Mouse (Mus musculus): ENCODE data around the gene Pde4b. TPM values are rescaled to one million over a fixed set of nuclear protein-coding genes. Genes with fewer than 3 reads are reported as not detected.

Gene Pde4b
- polyA plus RNA-seq, 1 experiment: 6.7 TPM

- no peak for TF ChIP-seq CEBPB (IDR thresholded peaks at IDR 0.05; ENCODE audit: insufficient read depth, poor library complexity, severe bottlenecking)
- TF ChIP-seq E2F4 (IDR thresholded peaks at IDR 0.05; ENCODE audit: insufficient read depth): no peak
- no peak for TF ChIP-seq SRF (IDR thresholded peaks at IDR 0.05; ENCODE audit: control insufficient read depth, insufficient read length, low read depth)
- no peak for TF ChIP-seq REST (IDR thresholded peaks at IDR 0.05; ENCODE audit: insufficient read depth, insufficient read length)
- TF ChIP-seq TCF12 (IDR thresholded peaks at IDR 0.05; ENCODE audit: insufficient read depth, poor library complexity, severe bottlenecking): no peak
- TF ChIP-seq POLR2AphosphoS2 (IDR thresholded peaks at IDR 0.05; ENCODE audit: insufficient read length, low read depth): no peak
- no peak for TF ChIP-seq POLR2A (IDR thresholded peaks at IDR 0.05; ENCODE audit: insufficient read length, low read depth)
- TF ChIP-seq MAX (IDR thresholded peaks at IDR 0.05; ENCODE audit: low read depth): no peak
- no peak for TF ChIP-seq TCF3 (IDR thresholded peaks at IDR 0.05; ENCODE audit: insufficient read length, low read depth)
- TF ChIP-seq MYOD1 (IDR thresholded peaks at IDR 0.05; ENCODE audit: control insufficient read depth in 1 of 3, insufficient read length in 2 of 3, low read depth in 2 of 3): no peak
- TF ChIP-seq USF1 (IDR thresholded peaks at IDR 0.05; ENCODE audit: low read depth): no peak
- no peak for TF ChIP-seq MYOG (IDR thresholded peaks at IDR 0.05; ENCODE audit: control insufficient read depth in 1 of 3, insufficient read depth in 1 of 3, insufficient read length in 2 of 3, low read depth in 2 of 3)
- no peaks in the 10 kb centered on the region for H3K79me2 ChIP-seq (ENCODE audit: control insufficient read depth, insufficient read depth)
- no peaks in the 10 kb centered on the region for H3K27me3 ChIP-seq (ENCODE audit: control insufficient read depth, insufficient read depth, insufficient read length)
- H3K4me2 ChIP-seq (ENCODE audit: low read depth): peak overlapping the region; percentile 28
- H3K36me3 ChIP-seq (ENCODE audit: control insufficient read depth, insufficient read depth): no peaks in the 10 kb centered on the region
- no peak overlapping the region for H3ac ChIP-seq (ENCODE audit: control insufficient read depth, insufficient read length)
- H3K4me3 ChIP-seq: no peak overlapping the region
Measured at GRCm38 (mm10) chr4:102533183-102534048, 446.1 kb downstream of the Pde4b start.

GRCm38 (mm10) chr4:102534049-102534730 is 446.8 kb downstream of the Pde4b start:
- Histone ChIP-seq H3K4me3 (no peak overlapping the region), H3K27me3 (ENCODE audit: control insufficient read depth, insufficient read depth, insufficient read length) (no peaks in the 10 kb centered on the region), H3ac (ENCODE audit: control insufficient read depth, insufficient read length) (no peak overlapping the region), H3K4me2 (ENCODE audit: low read depth) (no peak overlapping the region), H3K79me2 (ENCODE audit: control insufficient read depth, insufficient read depth) (no peaks in the 10 kb centered on the region), H3K36me3 (ENCODE audit: control insufficient read depth, insufficient read depth) (no peaks in the 10 kb centered on the region)
- TF ChIP-seq TCF12 (IDR thresholded peaks at IDR 0.05; ENCODE audit: insufficient read depth, poor library complexity, severe bottlenecking) (no peak), POLR2A (IDR thresholded peaks at IDR 0.05; ENCODE audit: insufficient read length, low read depth) (no peak), CEBPB (IDR thresholded peaks at IDR 0.05; ENCODE audit: insufficient read depth, poor library complexity, severe bottlenecking) (no peak), MAX (IDR thresholded peaks at IDR 0.05; ENCODE audit: low read depth) (no peak), MYOD1 (IDR thresholded peaks at IDR 0.05; ENCODE audit: control insufficient read depth in 1 of 3, insufficient read length in 2 of 3, low read depth in 2 of 3) (no peak), SRF (IDR thresholded peaks at IDR 0.05; ENCODE audit: control insufficient read depth, insufficient read length, low read depth) (no peak), USF1 (IDR thresholded peaks at IDR 0.05; ENCODE audit: low read depth) (no peak), MYOG (IDR thresholded peaks at IDR 0.05; ENCODE audit: control insufficient read depth in 1 of 3, insufficient read depth in 1 of 3, insufficient read length in 2 of 3, low read depth in 2 of 3) (no peak), REST (IDR thresholded peaks at IDR 0.05; ENCODE audit: insufficient read depth, insufficient read length) (no peak), POLR2AphosphoS2 (IDR thresholded peaks at IDR 0.05; ENCODE audit: insufficient read length, low read depth) (no peak)

GRCm38 (mm10) chr4:102535886-102536285 is 448.5 kb downstream of the Pde4b start:
- no peak overlapping the region for H3K4me3 ChIP-seq
- no peak for TF ChIP-seq POLR2AphosphoS2 (IDR thresholded peaks at IDR 0.05; ENCODE audit: insufficient read length, low read depth)
- no peak for TF ChIP-seq MYOD1 (IDR thresholded peaks at IDR 0.05; ENCODE audit: control insufficient read depth in 1 of 3, insufficient read length in 2 of 3, low read depth in 2 of 3)
- no peak for TF ChIP-seq POLR2A (IDR thresholded peaks at IDR 0.05; ENCODE audit: insufficient read length, low read depth)
- TF ChIP-seq REST (IDR thresholded peaks at IDR 0.05; ENCODE audit: insufficient read depth, insufficient read length): no peak
- no peak for TF ChIP-seq USF1 (IDR thresholded peaks at IDR 0.05; ENCODE audit: low read depth)
- no peak for TF ChIP-seq MAX (IDR thresholded peaks at IDR 0.05; ENCODE audit: low read depth)
- no peak for TF ChIP-seq TCF3 (IDR thresholded peaks at IDR 0.05; ENCODE audit: insufficient read length, low read depth)
- TF ChIP-seq MYOG (IDR thresholded peaks at IDR 0.05; ENCODE audit: control insufficient read depth in 1 of 3, insufficient read depth in 1 of 3, insufficient read length in 2 of 3, low read depth in 2 of 3): no peak
- no peak for TF ChIP-seq E2F4 (IDR thresholded peaks at IDR 0.05; ENCODE audit: insufficient read depth)
- no peak for TF ChIP-seq TCF12 (IDR thresholded peaks at IDR 0.05; ENCODE audit: insufficient read depth, poor library complexity, severe bottlenecking)
- no peak for TF ChIP-seq SRF (IDR thresholded peaks at IDR 0.05; ENCODE audit: control insufficient read depth, insufficient read length, low read depth)
- TF ChIP-seq CEBPB (IDR thresholded peaks at IDR 0.05; ENCODE audit: insufficient read depth, poor library complexity, severe bottlenecking): no peak
- no peaks in the 10 kb centered on the region for H3K79me2 ChIP-seq (ENCODE audit: control insufficient read depth, insufficient read depth)
- no peak overlapping the region for H3K4me2 ChIP-seq (ENCODE audit: low read depth)
- no peaks in the 10 kb centered on the region for H3K27me3 ChIP-seq (ENCODE audit: control insufficient read depth, insufficient read depth, insufficient read length)
- no peak overlapping the region for H3ac ChIP-seq (ENCODE audit: control insufficient read depth, insufficient read length)
- H3K36me3 ChIP-seq (ENCODE audit: control insufficient read depth, insufficient read depth): no peaks in the 10 kb centered on the region

DNA sequence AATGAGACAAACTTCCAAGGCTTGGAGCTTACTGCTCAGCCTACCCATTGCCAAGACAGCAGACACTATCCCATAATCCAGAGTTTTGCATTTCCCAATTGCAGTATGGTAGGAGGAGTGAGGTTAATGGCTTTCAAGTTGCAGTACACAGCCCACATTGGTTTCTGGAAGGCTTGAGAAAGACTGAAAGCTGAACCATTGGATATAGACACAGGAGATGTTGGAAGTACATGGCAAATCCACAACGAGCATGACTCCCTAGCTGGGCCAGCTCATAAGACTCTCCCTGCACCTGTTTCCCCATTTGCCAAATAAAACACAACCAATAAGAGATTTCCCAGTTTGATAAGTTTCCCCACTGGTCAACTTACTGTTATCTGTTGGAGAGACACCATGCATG is 450.9 kb downstream of the Pde4b start:
- Histone ChIP-seq H3K4me2 (ENCODE audit: low read depth) (no peak overlapping the region), H3K27me3 (ENCODE audit: control insufficient read depth, insufficient read depth, insufficient read length) (no peaks in the 10 kb centered on the region), H3K4me3 (no peak overlapping the region), H3ac (ENCODE audit: control insufficient read depth, insufficient read length) (no peak overlapping the region), H3K36me3 (ENCODE audit: control insufficient read depth, insufficient read depth) (no peaks in the 10 kb centered on the region), H3K79me2 (ENCODE audit: control insufficient read depth, insufficient read depth) (no peaks in the 10 kb centered on the region)
- TF ChIP-seq TCF12 (IDR thresholded peaks at IDR 0.05; ENCODE audit: insufficient read depth, poor library complexity, severe bottlenecking): peak; percentile 42
- TF ChIP-seq MYOD1 (IDR thresholded peaks at IDR 0.05; ENCODE audit: control insufficient read depth in 1 of 3, insufficient read length in 2 of 3, low read depth in 2 of 3): peak; percentile 3 to 59 (median 19)
- TF ChIP-seq MYOG (IDR thresholded peaks at IDR 0.05; ENCODE audit: control insufficient read depth in 1 of 3, insufficient read depth in 1 of 3, insufficient read length in 2 of 3, low read depth in 2 of 3): peak in 1 of 3 experiments; percentile 30
- no peak for TF ChIP-seq REST (IDR thresholded peaks at IDR 0.05; ENCODE audit: insufficient read depth, insufficient read length)

Data from myocyte (in vitro differentiated cells).